Comparison of ENCODE assay signal across 24 mouse cellular contexts in genomic region chr3:140340631-140341030, GRCm38 (mm10).
DNase-seq lines count a peak whose midpoint lies in the region; ATAC-seq and TF ChIP-seq lines count a peak whose summit lies in the region.
"Had no signal": no experiment of that assay in that cellular context is flagged by ENCODE, and none has a peak within 500 bp of the region (broad histone marks: within the 10 kb centered on the region; RNA-seq: fewer than 3 reads in every experiment).

No protein-coding gene starts in this region.

- no peak for DNase-seq in forebrain, embryonic 11.5 days (ENCODE audit: low spot score)
- DNase-seq in midbrain, embryonic 11.5 days (ENCODE audit: low spot score, missing footprints): no peak
- peak; percentile 34 for DNase-seq in hindbrain, postnatal 0 days (ENCODE audit: low spot score)
- DNase-seq in retina, postnatal 1 day: peak; percentile 11
- no peak for DNase-seq in urinary bladder, postnatal 25 days (ENCODE audit: low spot score)
- DNase-seq: adrenal gland, postnatal 10 days; cerebellum, adult 9-11 months; gastrocnemius, postnatal 25 days; heart, adult 18-20 months; heart, postnatal 10 days; kidney, adult 2 months; liver; right cerebral cortex, postnatal 25 days; spleen, adult 18-20 months had no signal

- no peak overlapping the region for H3K4me3 ChIP-seq in forebrain, embryonic 12.5 days (replicated peaks)
- no peak overlapping the region for H3K4me3 ChIP-seq in forebrain, embryonic 11.5 days (ENCODE audit: low read depth, low read length)
- no peak overlapping the region for H3K4me3 ChIP-seq in midbrain, embryonic 13.5 days (replicated peaks)
- H3K4me3 ChIP-seq in midbrain, embryonic 11.5 days (ENCODE audit: low read depth, low read length): no peak overlapping the region
- no peak overlapping the region for H3K4me3 ChIP-seq in hindbrain, postnatal 0 days (ENCODE audit: low read length)
- H3K4me3 ChIP-seq: embryonic facial prominence, embryonic 12.5 days; forebrain, embryonic 15.5 days; heart, embryonic 12.5 days; left cerebral cortex, adult 2 months; limb, embryonic 10.5 days had no signal

- no peak for TF ChIP-seq CTCF in hindbrain, postnatal 0 days (IDR thresholded peaks at IDR 0.05; ENCODE audit: low read depth)

- H3K9ac ChIP-seq in forebrain, embryonic 12.5 days: no peak overlapping the region
- H3K9ac ChIP-seq in forebrain, embryonic 11.5 days (ENCODE audit: low read length): no peak overlapping the region
- H3K9ac ChIP-seq in midbrain, embryonic 13.5 days (replicated peaks): no peak overlapping the region
- H3K9ac ChIP-seq in midbrain, embryonic 11.5 days (ENCODE audit: low read length): no peak overlapping the region
- no peak overlapping the region for H3K9ac ChIP-seq in hindbrain, postnatal 0 days (replicated peaks; ENCODE audit: low read length)
- H3K9ac ChIP-seq: embryonic facial prominence, embryonic 12.5 days; forebrain, embryonic 15.5 days; heart, embryonic 12.5 days had no signal

- H3K4me2 ChIP-seq in forebrain, embryonic 12.5 days: no peak overlapping the region
- no peak overlapping the region for H3K4me2 ChIP-seq in forebrain, embryonic 11.5 days (ENCODE audit: low read depth, low read length, severe bottlenecking)
- H3K4me2 ChIP-seq in midbrain, embryonic 13.5 days (replicated peaks): no peak overlapping the region
- no peak overlapping the region for H3K4me2 ChIP-seq in midbrain, embryonic 11.5 days
- H3K4me2 ChIP-seq in hindbrain, postnatal 0 days (ENCODE audit: low read depth, low read length): no peak overlapping the region
- H3K4me2 ChIP-seq: embryonic facial prominence, embryonic 12.5 days; forebrain, embryonic 15.5 days; heart, embryonic 12.5 days had no signal

- no peak overlapping the region for H3K27ac ChIP-seq in forebrain, embryonic 12.5 days
- H3K27ac ChIP-seq in forebrain, embryonic 11.5 days (ENCODE audit: low read depth, low read length): no peak overlapping the region
- H3K27ac ChIP-seq in midbrain, embryonic 13.5 days: no peak overlapping the region
- no peak overlapping the region for H3K27ac ChIP-seq in midbrain, embryonic 11.5 days (ENCODE audit: low read depth, low read length)
- no peak overlapping the region for H3K27ac ChIP-seq in hindbrain, postnatal 0 days
- H3K27ac ChIP-seq: embryonic facial prominence, embryonic 12.5 days; forebrain, embryonic 15.5 days; kidney, postnatal 0 days; left cerebral cortex, adult 2 months; limb, embryonic 10.5 days; macrophage had no signal

- H3K36me3 ChIP-seq in forebrain, embryonic 12.5 days (replicated peaks): no peaks in the 10 kb centered on the region
- H3K36me3 ChIP-seq in forebrain, embryonic 11.5 days (ENCODE audit: control insufficient read depth, insufficient read depth, low read length): no peaks in the 10 kb centered on the region
- no peaks in the 10 kb centered on the region for H3K36me3 ChIP-seq in midbrain, embryonic 13.5 days
- no peaks in the 10 kb centered on the region for H3K36me3 ChIP-seq in midbrain, embryonic 11.5 days (ENCODE audit: control insufficient read depth, insufficient read depth, low read length)
- H3K36me3 ChIP-seq in hindbrain, postnatal 0 days (ENCODE audit: insufficient read depth, low read length): no peaks in the 10 kb centered on the region
- H3K36me3 ChIP-seq: embryonic facial prominence, embryonic 12.5 days; forebrain, embryonic 15.5 days; heart, embryonic 12.5 days; limb, embryonic 10.5 days had no signal

- no peaks in the 10 kb centered on the region for H3K27me3 ChIP-seq in forebrain, embryonic 12.5 days
- no peaks in the 10 kb centered on the region for H3K27me3 ChIP-seq in forebrain, embryonic 11.5 days (ENCODE audit: control insufficient read depth, insufficient read depth, low read length)
- H3K27me3 ChIP-seq in midbrain, embryonic 13.5 days: no peaks in the 10 kb centered on the region
- no peaks in the 10 kb centered on the region for H3K27me3 ChIP-seq in midbrain, embryonic 11.5 days (ENCODE audit: control insufficient read depth, insufficient read depth, low read length)
- H3K27me3 ChIP-seq in hindbrain, postnatal 0 days (ENCODE audit: insufficient read depth, low read length): no peaks in the 10 kb centered on the region
- H3K27me3 ChIP-seq: embryonic facial prominence, embryonic 12.5 days; forebrain, embryonic 15.5 days; heart, embryonic 12.5 days had no signal

- WGBS in forebrain, embryonic 12.5 days: 62% methylated on average over 6 of the region's 6 CpGs
- 64% methylated on average over 6 of the region's 6 CpGs for WGBS in forebrain, embryonic 11.5 days
- 53% methylated on average over 6 of the region's 6 CpGs for WGBS in midbrain, embryonic 13.5 days
- WGBS in midbrain, embryonic 11.5 days: 78% methylated on average over 6 of the region's 6 CpGs
- 35% methylated on average over 6 of the region's 6 CpGs for WGBS in hindbrain, postnatal 0 days

- H3K9me3 ChIP-seq in forebrain, embryonic 12.5 days: no peaks in the 10 kb centered on the region
- no peaks in the 10 kb centered on the region for H3K9me3 ChIP-seq in forebrain, embryonic 11.5 days (ENCODE audit: control insufficient read depth, low read length)
- H3K9me3 ChIP-seq in midbrain, embryonic 13.5 days: no peaks in the 10 kb centered on the region
- H3K9me3 ChIP-seq in midbrain, embryonic 11.5 days (ENCODE audit: control insufficient read depth, low read length): no peaks in the 10 kb centered on the region
- no peaks in the 10 kb centered on the region for H3K9me3 ChIP-seq in hindbrain, postnatal 0 days (ENCODE audit: low read length)
- H3K9me3 ChIP-seq: embryonic facial prominence, embryonic 12.5 days; forebrain, embryonic 15.5 days; heart, embryonic 12.5 days; limb, embryonic 10.5 days had no signal

- H3K4me1 ChIP-seq in forebrain, embryonic 12.5 days: no peaks in the 10 kb centered on the region; the same call in 1 of the 2 replicates
- no peaks in the 10 kb centered on the region for H3K4me1 ChIP-seq in forebrain, embryonic 11.5 days (replicated peaks; ENCODE audit: control insufficient read depth, insufficient read depth, low read length)
- 0 out of 2 replicates have a peak, but pooled peaks cover 6% of the 10 kb centered on the region for H3K4me1 ChIP-seq in midbrain, embryonic 13.5 days (replicated peaks)
- no peaks in the 10 kb centered on the region for H3K4me1 ChIP-seq in midbrain, embryonic 11.5 days (ENCODE audit: control insufficient read depth, insufficient read depth, low read length)
- H3K4me1 ChIP-seq in hindbrain, postnatal 0 days (ENCODE audit: insufficient read depth, low read length): no peaks in the 10 kb centered on the region
- H3K4me1 ChIP-seq: embryonic facial prominence, embryonic 12.5 days; forebrain, embryonic 15.5 days; heart, embryonic 12.5 days; limb, embryonic 10.5 days had no signal

- peak; percentile 64 for ATAC-seq in forebrain, embryonic 12.5 days (ENCODE audit: low FRiP score)
- no peak for ATAC-seq in forebrain, embryonic 11.5 days (replicated peaks; ENCODE audit: low FRiP score)
- peak; percentile 80 for ATAC-seq in midbrain, embryonic 13.5 days
- ATAC-seq in midbrain, embryonic 11.5 days (ENCODE audit: low FRiP score): no peak
- no peak for ATAC-seq in hindbrain, postnatal 0 days
- ATAC-seq in frontal cortex, adult (ENCODE audit: low TSS enrichment): no peak
- ATAC-seq: forebrain, embryonic 15.5 days had no signal

Comparison
In these comparisons a context has a peak if more than half of its experiments do, and no peak if none do; other contexts are left out.
1. ATAC-seq: peak in forebrain, embryonic 12.5 days (single experiment) and midbrain, embryonic 13.5 days (single experiment); none in forebrain, embryonic 11.5 days (single experiment), midbrain, embryonic 11.5 days (single experiment), hindbrain, postnatal 0 days (single experiment) and frontal cortex, adult (single experiment).
2. DNase-seq: peak in hindbrain, postnatal 0 days (single experiment) and retina, postnatal 1 day (single experiment); none in forebrain, embryonic 11.5 days (single experiment), midbrain, embryonic 11.5 days (single experiment) and urinary bladder, postnatal 25 days (single experiment).